In genomic region chr8:105554087-105554486, GRCm38 (mm10) we compare ENCODE assay signal across 9 mouse cellular contexts. TPM values are rescaled to one million over a fixed set of nuclear protein-coding genes. Genes with fewer than 3 reads are reported as not detected.
DNase-seq lines count a peak whose midpoint lies in the region; ATAC-seq and TF ChIP-seq lines count a peak whose summit lies in the region.
"Had no signal": no experiment of that assay in that cellular context is flagged by ENCODE, and none has a peak within 500 bp of the region (broad histone marks: within the 10 kb centered on the region; RNA-seq: fewer than 3 reads in every experiment).

No protein-coding gene starts in this region.

- H3K36me3 ChIP-seq in hindbrain, embryonic 16.5 days (ENCODE audit: control insufficient read depth, insufficient read depth, low read length): no peaks in the 10 kb centered on the region
- H3K36me3 ChIP-seq in stomach, embryonic 16.5 days (ENCODE audit: control insufficient read depth, insufficient read depth, low read length): no peaks in the 10 kb centered on the region

- intact Hi-C loops in gastrocnemius, adult 2 months (cut with DNase I): loop anchor here (1.0 kb wide), 2 partner anchors 22 to 70 kb away; no protein-coding TSS in a partner anchor

- no peaks in the 10 kb centered on the region for H3K4me1 ChIP-seq in hindbrain, embryonic 16.5 days (ENCODE audit: control insufficient read depth, insufficient read depth, low read depth, low read length)
- H3K4me1 ChIP-seq in stomach, embryonic 16.5 days (ENCODE audit: control insufficient read depth, insufficient read depth, low read length): no peaks in the 10 kb centered on the region
- H3K4me1 ChIP-seq: neural tube, embryonic 13.5 days had no signal

- no peak overlapping the region for H3K9ac ChIP-seq in hindbrain, embryonic 16.5 days (ENCODE audit: low read depth, low read length)
- no peak overlapping the region for H3K9ac ChIP-seq in stomach, embryonic 16.5 days (ENCODE audit: low read length)
- H3K9ac ChIP-seq: neural tube, embryonic 13.5 days had no signal

- H3K4me3 ChIP-seq in gastrocnemius, adult 2 months: no peak overlapping the region
- H3K4me3 ChIP-seq in hindbrain, embryonic 16.5 days (ENCODE audit: low read length): no peak overlapping the region
- H3K4me3 ChIP-seq in stomach, embryonic 16.5 days (replicated peaks; ENCODE audit: low read length): no peak overlapping the region
- H3K4me3 ChIP-seq: neural tube, embryonic 13.5 days had no signal

- H3K27ac ChIP-seq in gastrocnemius, adult 2 months: no peak overlapping the region
- no peak overlapping the region for H3K27ac ChIP-seq in hindbrain, embryonic 16.5 days (ENCODE audit: low read depth, low read length)
- H3K27ac ChIP-seq in stomach, embryonic 16.5 days (ENCODE audit: low read length): no peak overlapping the region
- H3K27ac ChIP-seq: neural tube, embryonic 13.5 days had no signal

- peak; percentile 66 for DNase-seq in ovary, postnatal 14 days (ENCODE audit: low spot score)
- DNase-seq in ovary, postnatal 10 days (ENCODE audit: low spot score): no peak
- DNase-seq in cerebellum, adult 11-12 months: peak; percentile 71
- DNase-seq in gastrocnemius, adult 2 months: peak; percentile 69
- peak; percentile 58 to 69 for DNase-seq in left cerebral cortex, adult 18-20 months (ENCODE audit: low spot score in 2 of 2)

- peak; percentile 95 for TF ChIP-seq CTCF in gastrocnemius, adult 2 months (IDR thresholded peaks at IDR 0.05)

- H3K27me3 ChIP-seq in hindbrain, embryonic 16.5 days (replicated peaks; ENCODE audit: control insufficient read depth, insufficient read depth, low read length): no peaks in the 10 kb centered on the region
- H3K27me3 ChIP-seq in stomach, embryonic 16.5 days (ENCODE audit: control insufficient read depth, insufficient read depth, low read length): no peaks in the 10 kb centered on the region
- H3K27me3 ChIP-seq: neural tube, embryonic 13.5 days had no signal

- no peaks in the 10 kb centered on the region for H3K9me3 ChIP-seq in hindbrain, embryonic 16.5 days (ENCODE audit: control insufficient read depth, low read length)
- no peaks in the 10 kb centered on the region for H3K9me3 ChIP-seq in stomach, embryonic 16.5 days (replicated peaks; ENCODE audit: control insufficient read depth, low read length)
- H3K9me3 ChIP-seq: neural tube, embryonic 13.5 days had no signal

- ATAC-seq in hindbrain, embryonic 16.5 days: peak; percentile 72; the same call in 1 of the 2 replicates
- peak; percentile 87 for ATAC-seq in megakaryocyte, adult 5-6 weeks (ENCODE audit: poor library complexity, severe bottlenecking)
- ATAC-seq in stomach, embryonic 16.5 days (ENCODE audit: insufficient read depth, low FRiP score): peak; percentile 71

- no peak overlapping the region for H3K4me2 ChIP-seq in hindbrain, embryonic 16.5 days (ENCODE audit: low read length)
- no peak overlapping the region for H3K4me2 ChIP-seq in stomach, embryonic 16.5 days (ENCODE audit: low read depth, low read length)
- H3K4me2 ChIP-seq: neural tube, embryonic 13.5 days had no signal

RNA-seq across cellular contexts. Expression of gene Atp6v0d1, which starts 11.8 kb away (rescaled TPM):
- 10 to 100 TPM; 40.3 to 41.6 TPM for total RNA-seq in gastrocnemius, adult 2 months (2021)
- 250 and 273 TPM in 2 replicates for polyA plus RNA-seq in hindbrain, embryonic 16.5 days (2015; fragmentation: Nextera tagmentation; extraction: Ambion mirVana)
- total RNA-seq in left cerebral cortex, adult 18-20 months (2021): 100 to 1,000 TPM; 306 to 326 TPM
- total RNA-seq in megakaryocyte, adult 5-6 weeks (2015): 222 and 239 TPM in 2 replicates
- total RNA-seq in megakaryocyte, adult 5-6 weeks (2017): 86.2 and 101 TPM in 2 replicates
- polyA plus RNA-seq in stomach, embryonic 16.5 days (2015; fragmentation: Nextera tagmentation; extraction: Ambion mirVana): 83.5 and 90.6 TPM in 2 replicates

RNA-seq across cellular contexts. Expression of gene Hsd11b2, which starts 35.5 kb away (rescaled TPM):
- total RNA-seq in gastrocnemius, adult 2 months (2021): not detected
- 6.9 and 8.8 TPM in 2 replicates for polyA plus RNA-seq in hindbrain, embryonic 16.5 days (2015; fragmentation: Nextera tagmentation; extraction: Ambion mirVana)
- not detected for total RNA-seq in left cerebral cortex, adult 18-20 months (2021)
- total RNA-seq in megakaryocyte, adult 5-6 weeks (2015): not detected in 2 replicates
- not detected in 2 replicates for total RNA-seq in megakaryocyte, adult 5-6 weeks (2017)
- 2.5 and 2.8 TPM in 2 replicates for polyA plus RNA-seq in stomach, embryonic 16.5 days (2015; fragmentation: Nextera tagmentation; extraction: Ambion mirVana)

RNA-seq across cellular contexts. Expression of gene Ripor1, which starts 51.0 kb away (rescaled TPM):
- total RNA-seq in gastrocnemius, adult 2 months (2021): 10 to 100 TPM; 15.7 to 20.6 TPM
- 37.2 and 41.7 TPM in 2 replicates for polyA plus RNA-seq in hindbrain, embryonic 16.5 days (2015; fragmentation: Nextera tagmentation; extraction: Ambion mirVana)
- 10 to 100 TPM; 70.6 to 84.6 TPM for total RNA-seq in left cerebral cortex, adult 18-20 months (2021)
- total RNA-seq in megakaryocyte, adult 5-6 weeks (2015): 13.5 and 16.9 TPM in 2 replicates
- 1.6 and 2.6 TPM in 2 replicates for total RNA-seq in megakaryocyte, adult 5-6 weeks (2017)
- 21.9 and 23.3 TPM in 2 replicates for polyA plus RNA-seq in stomach, embryonic 16.5 days (2015; fragmentation: Nextera tagmentation; extraction: Ambion mirVana)

RNA-seq across cellular contexts. Expression of gene Zdhhc1, which starts 57.4 kb away (rescaled TPM):
- 10 to 100 TPM in 1 of 2 experiments, 1 to 10 TPM in 1; 9.6 to 11.2 TPM for total RNA-seq in gastrocnemius, adult 2 months (2021)
- polyA plus RNA-seq in hindbrain, embryonic 16.5 days (2015; fragmentation: Nextera tagmentation; extraction: Ambion mirVana): 39.0 and 40.2 TPM in 2 replicates
- total RNA-seq in left cerebral cortex, adult 18-20 months (2021): 10 to 100 TPM; 41.8 to 42.5 TPM
- 0.52 and 1.2 TPM in 2 replicates for total RNA-seq in megakaryocyte, adult 5-6 weeks (2015)
- total RNA-seq in megakaryocyte, adult 5-6 weeks (2017): 0.20 and 0.92 TPM in 2 replicates
- polyA plus RNA-seq in stomach, embryonic 16.5 days (2015; fragmentation: Nextera tagmentation; extraction: Ambion mirVana): 33.8 and 34.6 TPM in 2 replicates
